Mouse (Mus musculus) layer of hippocampus, postnatal 25 days (tissue): ENCODE data around the gene Calm3. TPM values are rescaled to one million over a fixed set of nuclear protein-coding genes. Genes with fewer than 3 reads are reported as not detected.

Experiments used
- DNase-seq, 2 experiments: peaks; one replicate each; pipeline ENCODE4 v3.0.0; 2022; ENCODE audit warnings: mixed read lengths in 2 of 2, low spot score in 1 of 2; ENCODE audit errors: extremely low spot score in 1 of 2
- total RNA-seq, 2 experiments: library from RNA; stranded (reverse); gene quantifications; 2 replicates each; pipeline ENCODE4 v1.2.3; 2021

The Calm3 gene
- total RNA-seq, 2 experiments from 2014 or later: 2,256 to 2,439 TPM

- no peak for DNase-seq
These were observed 7.3 kb downstream of the Calm3 start for GRCm38 (mm10) chr7:16916342-16917265.

GRCm38 (mm10) chr7:16915461-16916340, 8.2 kb downstream of the Calm3 start:
- DNase-seq: no peak

- DNase-seq: no peak
These were observed 9.2 kb downstream of the Calm3 start for GRCm38 (mm10) chr7:16914453-16915343.

GRCm38 (mm10) chr7:16913806-16914452, 10.0 kb downstream of the Calm3 start:
- DNase-seq: peak; percentile 65 to 78

- no peak for DNase-seq
These were observed 11.6 kb downstream of the Calm3 start for GRCm38 (mm10) chr7:16912360-16912759.

GRCm38 (mm10) chr7:16911904-16912303, 12.0 kb downstream of the Calm3 start:
- DNase-seq: no peak

- DNase-seq: no peak
These were observed 14.0 kb downstream of the Calm3 start for GRCm38 (mm10) chr7:16909909-16910308.

- no peak for DNase-seq
These were observed 15.1 kb downstream of the Calm3 start for GRCm38 (mm10) chr7:16908859-16909258.

DNA sequence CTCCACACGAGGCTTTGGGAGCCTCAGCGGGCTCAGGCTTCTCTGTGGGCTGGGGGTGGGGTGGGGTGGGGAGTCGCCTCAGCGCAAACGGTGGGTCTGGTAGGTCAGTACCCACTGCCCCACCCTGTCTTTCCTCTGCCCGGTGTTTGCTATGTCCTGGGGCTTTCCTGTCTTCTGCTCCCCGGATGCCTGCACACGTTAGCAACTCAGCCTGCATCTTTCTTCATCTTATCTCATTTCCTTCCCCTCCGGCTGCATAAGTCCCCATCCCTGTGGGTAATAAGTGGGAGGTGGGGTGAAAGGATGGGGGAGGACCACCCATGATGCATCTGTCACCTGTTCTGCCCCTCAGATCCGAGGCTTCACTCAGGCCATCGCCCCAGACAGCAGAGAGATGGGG, 15.5 kb downstream of the Calm3 start:
- no peak for DNase-seq

GRCm38 (mm10) chr7:16907842-16908241, 16.1 kb downstream of the Calm3 start:
- no peak for DNase-seq

DNA sequence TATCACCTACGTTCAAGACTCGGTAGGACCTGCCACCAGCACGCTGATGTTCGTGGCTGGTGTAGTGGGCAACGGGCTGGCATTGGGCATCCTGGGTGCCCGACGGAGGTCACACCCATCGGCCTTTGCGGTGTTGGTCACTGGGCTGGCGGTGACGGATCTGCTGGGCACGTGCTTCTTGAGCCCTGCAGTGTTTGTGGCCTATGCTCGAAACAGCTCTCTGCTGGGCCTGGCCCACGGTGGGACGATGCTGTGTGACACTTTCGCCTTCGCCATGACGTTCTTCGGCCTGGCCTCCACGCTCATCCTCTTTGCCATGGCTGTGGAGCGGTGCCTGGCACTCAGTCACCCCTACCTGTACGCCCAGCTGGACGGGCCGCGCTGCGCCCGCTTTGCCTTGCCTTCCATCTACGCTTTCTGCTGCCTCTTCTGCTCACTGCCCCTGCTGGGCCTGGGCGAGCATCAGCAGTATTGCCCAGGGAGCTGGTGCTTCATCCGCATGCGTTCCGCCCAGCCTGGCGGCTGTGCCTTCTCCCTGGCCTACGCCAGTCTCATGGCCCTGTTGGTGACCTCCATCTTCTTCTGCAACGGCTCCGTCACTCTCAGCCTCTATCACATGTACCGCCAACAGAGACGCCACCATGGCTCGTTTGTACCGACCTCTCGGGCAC, 16.9 kb downstream of the Calm3 start:
- DNase-seq: no peak

GRCm38 (mm10) chr7:16906281-16906680, 17.6 kb downstream of the Calm3 start, which contains the start of gene Ptgir:
TSS of gene Ptgir (plus strand) at chr7:16906490.
- DNase-seq: no peak

DNA sequence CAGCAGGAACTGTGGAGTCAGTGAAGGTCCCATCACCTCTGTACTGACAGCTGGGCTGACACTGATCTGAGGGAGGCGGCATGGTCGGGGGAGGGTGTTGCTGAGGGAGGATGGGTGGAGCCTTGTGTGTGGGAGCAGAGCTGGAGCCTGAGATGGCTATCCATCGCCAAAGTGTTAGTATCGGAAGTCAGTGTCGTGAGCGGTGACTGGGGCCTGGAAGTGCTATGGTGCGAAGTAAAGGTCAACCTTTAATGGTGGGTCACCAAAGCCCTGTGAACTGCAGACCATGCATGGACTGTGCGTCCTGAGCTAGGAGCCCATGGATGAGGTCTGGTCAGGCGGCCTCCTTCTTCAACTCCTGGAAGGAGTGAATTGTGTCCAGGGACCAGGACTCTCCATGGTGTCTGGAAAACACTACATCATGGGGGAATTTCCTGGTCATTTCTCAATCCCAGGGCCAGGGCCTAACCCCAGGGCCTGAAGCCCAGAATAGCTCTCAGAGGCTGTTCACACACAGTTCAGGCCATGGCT, 18.4 kb downstream of the Calm3 start:
- DNase-seq: no peak

DNA sequence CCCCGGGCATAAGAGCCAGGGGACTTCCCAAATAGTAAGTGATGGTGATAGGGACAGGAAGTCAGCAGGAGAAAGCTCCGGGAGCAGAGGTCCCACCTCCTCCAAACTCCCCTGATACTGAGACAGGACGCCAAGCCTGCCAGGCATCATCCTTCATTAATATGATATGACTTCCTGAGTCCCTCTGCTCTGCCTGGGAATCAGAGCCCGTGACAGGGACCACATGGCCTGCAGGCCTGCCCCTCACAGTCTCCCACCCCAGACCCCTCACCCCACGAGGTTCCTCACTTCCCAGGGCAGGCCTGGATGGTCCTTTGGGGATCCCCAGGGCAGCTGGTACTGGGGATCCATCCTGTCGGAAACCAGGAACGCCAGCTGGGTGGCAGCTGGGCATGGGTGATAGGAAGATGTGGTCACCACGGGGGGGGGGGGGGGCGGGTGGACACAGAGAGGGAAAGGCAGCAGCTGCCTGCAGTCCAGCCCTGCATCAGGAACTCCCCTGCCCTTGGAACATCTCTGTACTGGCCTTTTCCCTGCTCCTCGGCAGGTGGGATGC, 19.7 kb downstream of the Calm3 start:
- no peak for DNase-seq

DNA sequence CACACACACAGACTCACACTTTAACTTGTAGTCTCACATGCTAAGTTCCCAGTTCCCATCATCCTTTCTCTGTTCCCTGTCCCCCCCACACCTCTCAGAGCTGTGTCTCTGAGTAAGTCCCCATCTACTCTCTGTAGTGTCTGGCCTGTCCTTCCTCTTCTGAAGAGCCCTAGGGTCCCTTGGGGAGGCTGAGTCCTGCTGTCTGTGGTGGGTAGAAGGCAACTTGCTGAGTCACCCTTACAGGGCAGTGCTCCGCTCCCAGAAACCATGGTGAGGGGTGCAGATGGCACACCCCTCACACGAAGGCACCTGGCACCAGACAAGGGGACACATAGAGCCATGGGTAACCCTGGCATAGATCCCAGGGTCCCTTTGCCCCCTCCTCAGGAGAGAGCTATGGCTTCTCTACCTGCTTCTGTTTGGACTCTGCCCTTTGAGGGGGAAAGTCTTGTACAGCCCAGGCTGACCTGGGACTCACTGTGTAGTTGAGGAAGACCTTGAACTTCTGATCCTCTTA, 20.4 kb downstream of the Calm3 start:
- no peak for DNase-seq

DNA sequence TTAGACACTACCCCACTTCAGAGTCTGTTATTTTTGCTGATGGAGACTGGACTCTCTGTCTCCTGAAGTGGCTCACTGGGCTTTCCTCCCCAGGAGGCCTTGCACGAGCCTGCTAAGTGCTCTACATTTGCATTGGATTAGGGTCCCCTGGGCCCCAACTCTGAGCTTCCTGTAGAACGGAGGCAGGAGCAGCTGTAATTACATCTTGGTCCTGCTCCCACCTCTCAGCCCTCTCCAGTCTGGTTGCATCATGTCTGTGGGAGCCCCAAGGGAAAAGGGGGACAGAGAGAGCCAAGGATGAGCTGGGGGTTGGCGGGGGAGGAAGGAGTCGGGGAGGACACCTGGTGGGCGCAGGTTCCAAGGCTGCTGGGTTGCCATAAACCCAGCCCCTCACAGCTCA, 23.4 kb downstream of the Calm3 start:
- no peak for DNase-seq

DNA sequence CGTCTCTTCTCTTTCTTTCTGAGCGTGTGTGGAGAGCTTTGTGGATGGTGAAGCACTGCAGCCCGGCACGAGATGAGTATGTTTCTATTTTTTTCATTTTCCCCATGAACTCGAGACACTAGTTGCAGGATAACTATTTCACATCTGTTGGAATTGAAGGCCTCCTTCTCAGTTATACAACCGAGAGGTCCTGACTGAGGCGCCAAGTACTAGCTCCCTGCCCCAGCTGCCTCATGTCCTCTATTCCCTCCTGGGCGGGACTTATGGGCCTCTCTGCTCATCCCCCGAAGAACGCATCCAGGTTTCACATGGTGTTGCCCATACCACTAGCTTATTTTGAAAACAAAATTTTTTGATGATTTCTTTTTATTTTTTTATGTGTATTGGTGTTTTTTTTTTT, 28.4 kb downstream of the Calm3 start:
- DNase-seq: no peak

DNA sequence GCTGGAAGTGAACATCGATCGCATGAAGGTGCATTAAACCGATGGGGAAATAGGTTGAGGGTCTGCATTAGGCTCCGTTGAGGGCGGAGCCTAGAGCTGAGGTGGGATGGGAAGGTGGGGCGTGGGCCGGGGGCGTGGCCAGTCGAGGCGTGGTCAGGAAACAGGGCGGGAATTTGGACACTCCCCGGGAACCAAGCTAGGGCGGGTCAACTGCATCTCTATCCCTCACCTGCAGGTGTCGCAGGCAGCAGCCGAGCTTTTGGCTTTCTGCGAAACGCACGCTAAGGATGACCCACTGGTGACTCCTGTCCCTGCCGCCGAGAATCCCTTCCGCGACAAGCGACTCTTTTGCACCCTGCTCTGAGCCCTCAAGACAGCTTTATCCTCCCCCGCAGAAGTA, 28.9 kb downstream of the Calm3 start:
- DNase-seq: peak; percentile 47 to 68
